Mouse (Mus musculus) urinary bladder, adult 2 months (tissue): ENCODE results near the gene Phc2. TPM values are rescaled to one million over a fixed set of nuclear protein-coding genes. Genes with fewer than 3 reads are reported as not detected.

Source experiments
- DNase-seq: peaks from one replicate; pipeline ENCODE4 v3.0.0; 2022; ENCODE audit warnings: low spot score
- polyA plus RNA-seq: library from polyadenylated mRNA; depleted of rRNA; stranded (reverse); fragments of >200 nt; gene quantifications from 2 replicates; pipeline ENCODE4 v1.2.3, GENCODE M21; 2012; rRNA removed

Phc2 gene
- polyA plus RNA-seq, 1 experiment = 68.5 TPM

DNA sequence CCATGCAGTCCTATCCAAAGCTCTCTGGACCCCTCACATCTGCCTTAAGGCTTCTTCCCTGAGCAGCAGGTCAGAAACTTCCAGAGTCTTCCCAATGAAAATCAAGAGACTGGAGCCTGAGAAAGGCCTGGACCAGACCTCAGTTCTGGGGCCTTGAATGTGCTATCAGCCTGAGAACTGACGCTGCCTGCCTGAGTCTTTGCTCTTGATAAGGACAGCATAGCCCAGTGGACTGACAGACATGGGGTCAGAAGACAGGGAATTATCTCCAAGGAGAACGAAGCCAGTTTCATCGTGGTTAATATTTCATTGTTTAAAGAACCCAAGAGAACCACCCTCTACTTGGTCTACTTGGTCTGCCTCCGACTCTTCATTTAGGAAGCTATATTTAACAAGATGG lies 128.1 kb downstream of the Phc2 start:
- DNase-seq = no peak

- DNase-seq = no peak
These were observed 130.6 kb downstream of the Phc2 start for GRCm38 (mm10) chr4:128784950-128785631.

GRCm38 (mm10) chr4:128785921-128786654 lies 131.6 kb downstream of the Phc2 start:
- no peak for DNase-seq

DNA sequence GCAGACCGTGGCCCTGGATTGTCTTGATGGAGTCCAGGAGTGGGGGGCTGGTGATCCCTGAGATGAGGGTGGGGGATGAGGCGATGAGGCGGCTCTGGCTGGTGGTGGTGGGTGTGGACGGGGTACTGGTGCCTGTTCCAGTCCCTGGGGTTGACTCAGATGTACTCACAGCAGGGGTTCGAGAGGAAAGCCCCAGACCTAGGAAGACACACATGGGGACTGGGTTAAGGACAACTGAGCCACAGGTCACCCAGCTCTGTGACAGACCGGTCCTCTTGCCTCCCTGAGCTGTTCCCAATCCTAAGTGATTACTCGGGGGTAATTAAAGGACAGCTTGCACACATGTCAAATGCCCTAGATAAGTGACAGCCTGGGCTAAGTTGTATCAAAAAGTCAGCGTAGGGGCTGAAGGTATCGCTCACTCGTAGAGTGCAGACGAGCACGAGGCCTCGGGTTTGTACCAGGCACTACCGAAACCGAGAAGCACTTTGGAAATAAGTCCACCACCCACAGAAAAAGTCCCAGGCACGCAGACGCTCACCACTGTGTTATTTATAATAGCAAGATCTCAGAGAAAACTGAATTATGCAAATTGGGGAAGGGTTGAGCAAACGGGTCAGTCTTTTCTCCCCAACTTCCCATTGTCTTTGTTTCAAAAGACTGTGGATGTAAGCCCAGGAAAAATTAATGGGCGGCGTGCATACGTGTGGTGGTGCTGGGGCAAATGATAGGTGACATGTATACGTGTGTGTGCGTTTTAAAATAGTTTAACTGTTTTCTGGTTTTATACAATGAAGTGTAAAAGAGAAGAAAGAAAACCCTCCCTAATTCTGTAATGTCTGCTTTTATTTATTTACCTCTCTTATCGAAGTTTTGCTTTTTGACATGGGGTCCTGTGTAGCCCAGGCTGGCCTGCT lies 132.8 kb downstream of the Phc2 start:
- no peak for DNase-seq

- DNase-seq = no peak
These were observed 133.6 kb downstream of the Phc2 start for GRCm38 (mm10) chr4:128788108-128788507.

DNA sequence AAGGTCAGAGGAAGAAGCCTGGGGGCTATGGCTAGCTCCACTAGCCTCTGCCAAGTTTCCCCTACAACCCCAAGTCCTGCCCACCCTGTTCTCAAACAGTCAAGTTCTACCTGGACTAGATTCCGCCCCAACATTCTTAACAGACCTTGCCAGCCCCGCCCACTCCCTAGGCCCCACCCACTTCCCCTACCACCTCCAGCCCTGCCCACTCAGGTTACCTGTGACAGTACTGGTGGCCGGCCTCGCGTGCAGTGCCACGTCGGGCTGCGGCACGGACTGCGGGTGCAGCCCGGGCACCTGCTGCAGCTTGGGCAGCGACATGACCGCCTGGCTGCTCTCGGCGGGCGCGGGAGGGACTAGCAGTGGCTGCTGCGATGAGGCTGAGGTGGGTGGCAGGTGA lies 135.1 kb downstream of the Phc2 start:
- no peak for DNase-seq

- DNase-seq = no peak
These were observed 139.2 kb downstream of the Phc2 start for GRCm38 (mm10) chr4:128793710-128794109.

DNA sequence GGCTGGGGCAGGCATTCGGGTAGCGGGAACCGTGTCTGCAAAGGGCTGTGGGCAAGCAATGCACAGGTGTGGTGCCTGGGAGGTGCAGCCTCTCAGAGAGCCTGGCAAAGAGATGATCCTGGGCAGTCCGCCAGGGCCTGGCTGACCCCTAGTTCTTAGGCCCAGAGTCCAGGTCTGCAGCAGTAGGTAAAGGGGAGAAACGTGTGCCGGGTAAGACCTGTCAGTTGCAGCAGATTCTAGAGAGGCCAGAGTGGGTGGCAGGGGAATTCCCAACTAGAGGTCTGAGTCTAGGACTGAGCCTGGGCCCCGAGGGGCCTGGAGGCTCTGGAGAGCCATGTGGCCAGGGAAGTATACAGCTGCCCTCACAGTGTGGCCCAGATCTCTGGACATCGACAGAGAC lies 139.7 kb downstream of the Phc2 start:
- DNase-seq = no peak

- DNase-seq = no peak
These were observed 141.1 kb downstream of the Phc2 start for GRCm38 (mm10) chr4:128795596-128795995.

DNA sequence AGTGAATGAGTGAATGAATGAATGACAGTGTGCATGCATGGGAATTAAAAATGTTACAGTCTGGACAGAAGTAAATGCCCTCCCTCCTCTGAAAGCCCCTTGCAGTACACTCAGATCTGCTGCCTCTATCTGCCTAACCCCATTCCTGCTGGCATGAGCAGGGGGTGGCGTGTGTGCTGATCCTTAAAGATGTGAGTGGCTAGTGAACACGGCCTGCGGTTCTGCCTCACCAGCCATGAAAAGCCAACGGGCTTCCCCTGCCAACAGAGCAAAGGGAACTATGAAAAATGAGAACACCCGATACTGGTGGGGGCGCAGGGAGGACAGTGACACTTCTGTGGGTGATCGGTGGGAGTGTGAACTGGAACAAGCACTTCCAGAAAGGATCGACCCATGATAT lies 142.3 kb downstream of the Phc2 start:
- no peak for DNase-seq

GRCm38 (mm10) chr4:128801675-128802465 lies 147.4 kb downstream of the Phc2 start:
- no peak for DNase-seq

Other genes starting within 250 kb of the Phc2 start
- 2.1 and 3.4 TPM in 2 replicates for gene Zscan20, start 44.6 kb upstream of the Phc2 start, polyA plus RNA-seq
- gene Tlr12, start 36.1 kb upstream of the Phc2 start, polyA plus RNA-seq = 5.0 and 6.9 TPM in 2 replicates
- 0.28 and 0.33 TPM in 2 replicates for gene A3galt2, start 100.7 kb downstream of the Phc2 start, polyA plus RNA-seq
- gene Zfp362, start 151.3 kb downstream of the Phc2 start, polyA plus RNA-seq = 14.0 and 24.4 TPM in 2 replicates
- 23.4 and 30.0 TPM in 2 replicates for gene Trim62, start 228.9 kb downstream of the Phc2 start, polyA plus RNA-seq